Mouse (Mus musculus) testis, adult 2 months (tissue): ENCODE measurements at regions not wholly inside any gene's neighbourhood (a gene's known extent, or its start where the extent isn't known, plus 50 kb on each side); places are given as distances from the start of the nearest gene placed in this dataset.

ENCODE experiments used
- H3K27ac ChIP-seq: fragments of 200-500 bp; 2 replicates; pipeline ENCODE4 v1.5.1; 2012; ENCODE audit warnings: low read depth, low read length; ENCODE audit not compliant: control insufficient read depth, insufficient read depth
- H3K27me3 ChIP-seq: fragments of 200-500 bp; 2 replicates; pipeline ENCODE4 v1.6.1; 2012; ENCODE audit warnings: mild to moderate bottlenecking, low read length, moderate library complexity; ENCODE audit not compliant: control insufficient read depth, insufficient read depth
- H3K36me3 ChIP-seq: fragments of 200-500 bp; 2 replicates; pipeline ENCODE4 v1.6.1; 2012; ENCODE audit warnings: mild to moderate bottlenecking, low read length; ENCODE audit not compliant: control insufficient read depth, insufficient read depth
- H3K4me1 ChIP-seq: fragments of 200-500 bp; 2 replicates; pipeline ENCODE4 v1.6.1; 2012; ENCODE audit warnings: low read length; ENCODE audit not compliant: control insufficient read depth, insufficient read depth
- H3K4me3 ChIP-seq: fragments of 200-500 bp; 2 replicates; pipeline ENCODE4 v1.5.1; 2012; ENCODE audit warnings: low read depth, mild to moderate bottlenecking, low read length, moderate library complexity, mixed read lengths; ENCODE audit not compliant: control insufficient read depth
- CTCF ChIP-seq: fragments of 200-500 bp; IDR thresholded peaks from 2 replicates; pipeline ENCODE4 v1.5.1; 2012; ENCODE audit warnings: low read depth, mild to moderate bottlenecking, inconsistent platforms, low read length, moderate library complexity; ENCODE audit not compliant: control insufficient read depth, insufficient read depth, insufficient replicate concordance
- POLR2A ChIP-seq: fragments of 200-500 bp; IDR thresholded peaks from 2 replicates; pipeline ENCODE4 v1.6.1; 2012; ENCODE audit warnings: low read depth, mild to moderate bottlenecking, inconsistent platforms, low read length, moderate library complexity; ENCODE audit not compliant: control insufficient read depth

GRCm38 (mm10) chr16:55747250-55747649 is 91.4 kb downstream of the Nfkbiz start:
- Histone ChIP-seq H3K4me1 (no peaks in the 10 kb centered on the region), H3K27me3 (no peaks in the 10 kb centered on the region), H3K27ac (no peak overlapping the region), H3K4me3 (no peak overlapping the region), H3K36me3 (no peaks in the 10 kb centered on the region)
- no peak for TF ChIP-seq CTCF
- no peak for TF ChIP-seq POLR2A

- TF ChIP-seq CTCF (no peak), POLR2A (no peak)
- no peaks in the 10 kb centered on the region for H3K4me1 ChIP-seq
- H3K27me3 ChIP-seq: no peaks in the 10 kb centered on the region
Measured at GRCm38 (mm10) chr16:55746159-55746558, 92.5 kb downstream of the Nfkbiz start.

GRCm38 (mm10) chr16:55745094-55745493 is 93.6 kb downstream of the Nfkbiz start:
- Histone ChIP-seq H3K27me3 (no peaks in the 10 kb centered on the region), H3K27ac (no peak overlapping the region), H3K4me1 (no peaks in the 10 kb centered on the region), H3K4me3 (no peak overlapping the region), H3K36me3 (no peaks in the 10 kb centered on the region)
- TF ChIP-seq POLR2A (no peak), CTCF (no peak)

More at GRCm38 (mm10) chr16:55746159-55746558, 92.5 kb downstream of the Nfkbiz start:
- Histone ChIP-seq H3K4me3 (no peak overlapping the region), H3K27ac (no peak overlapping the region), H3K36me3 (no peaks in the 10 kb centered on the region)

- Histone ChIP-seq H3K4me3 (no peak overlapping the region), H3K4me1 (no peaks in the 10 kb centered on the region), H3K27ac (no peak overlapping the region), H3K36me3 (no peaks in the 10 kb centered on the region), H3K27me3 (no peaks in the 10 kb centered on the region)
- TF ChIP-seq CTCF (no peak), POLR2A (no peak)
Measured at GRCm38 (mm10) chr16:55741099-55741863, 97.4 kb downstream of the Nfkbiz start.

- no peak overlapping the region for H3K27ac ChIP-seq
- TF ChIP-seq POLR2A: no peak
- no peak for TF ChIP-seq CTCF
- H3K36me3 ChIP-seq: no peaks in the 10 kb centered on the region
- no peaks in the 10 kb centered on the region for H3K27me3 ChIP-seq
- no peak overlapping the region for H3K4me3 ChIP-seq
- no peaks in the 10 kb centered on the region for H3K4me1 ChIP-seq
Measured at GRCm38 (mm10) chr16:55738741-55739140, 100.0 kb downstream of the Nfkbiz start.

- TF ChIP-seq POLR2A (no peak), CTCF (no peak)
- Histone ChIP-seq H3K36me3 (no peaks in the 10 kb centered on the region), H3K27ac (no peak overlapping the region), H3K27me3 (no peaks in the 10 kb centered on the region), H3K4me1 (no peaks in the 10 kb centered on the region), H3K4me3 (no peak overlapping the region)
Measured at GRCm38 (mm10) chr16:55735476-55735968, 103.2 kb downstream of the Nfkbiz start.

- Histone ChIP-seq H3K4me3 (no peak overlapping the region), H3K27ac (no peak overlapping the region), H3K27me3 (no peaks in the 10 kb centered on the region), H3K36me3 (no peaks in the 10 kb centered on the region), H3K4me1 (no peaks in the 10 kb centered on the region)
- no peak for TF ChIP-seq POLR2A
- no peak for TF ChIP-seq CTCF
Measured at GRCm38 (mm10) chr16:55734301-55734700, 104.4 kb downstream of the Nfkbiz start.

- no peaks in the 10 kb centered on the region for H3K27me3 ChIP-seq
- no peak overlapping the region for H3K4me3 ChIP-seq
- no peak overlapping the region for H3K27ac ChIP-seq
- H3K4me1 ChIP-seq: no peaks in the 10 kb centered on the region
- H3K36me3 ChIP-seq: no peaks in the 10 kb centered on the region
- no peak for TF ChIP-seq POLR2A
- no peak for TF ChIP-seq CTCF
Measured at GRCm38 (mm10) chr16:55733751-55734150, 104.9 kb downstream of the Nfkbiz start.
